Mouse (Mus musculus) cerebellum, adult 2 months (tissue): ENCODE measurements around the gene Pkn3.

Experiments used
- CTCF ChIP-seq: fragments of 200-500 bp; IDR thresholded peaks from 2 replicates; pipeline ENCODE4 v1.5.1; 2011; ENCODE audit warnings: low read depth, mild to moderate bottlenecking, control low read depth, low read length, moderate library complexity, borderline replicate concordance; ENCODE audit not compliant: insufficient read depth
- POLR2A ChIP-seq: fragments of 200-500 bp; IDR thresholded peaks from 2 replicates; pipeline ENCODE4 v1.6.1; 2011; ENCODE audit warnings: low read length, control low read depth, borderline replicate concordance; ENCODE audit not compliant: insufficient read depth

- TF ChIP-seq POLR2A (no peak), CTCF (no peak)
Measured at GRCm38 (mm10) chr2:30063791-30064190, 13.7 kb upstream of the Pkn3 start.
